Mouse (Mus musculus) embryonic facial prominence, embryonic 13.5 days (tissue): ENCODE measurements around the gene Ston1. TPM values are rescaled to one million over a fixed set of nuclear protein-coding genes. Genes with fewer than 3 reads are reported as not detected.

ENCODE experiments used
- ATAC-seq: fragments of 200-750 bp; cut with Nextera tagmentation; 2 replicates; pipeline ENCODE4 v1.8.0; 2017; ENCODE audit warnings: low read depth; ENCODE audit not compliant: insufficient number of reproducible peaks, insufficient read depth, low FRiP score, low TSS enrichment
- H3K27ac ChIP-seq: fragments of 300-500 bp; sonication (generic); 2 replicates; pipeline ENCODE4 v1.5.1; 2015; ENCODE audit warnings: moderate library complexity, mild to moderate bottlenecking, inconsistent platforms
- H3K27me3 ChIP-seq: fragments of 300-500 bp; sonication (generic); 2 replicates; pipeline ENCODE4 v1.6.1; 2015; ENCODE audit warnings: mild to moderate bottlenecking, inconsistent platforms
- H3K36me3 ChIP-seq: fragments of 300-500 bp; sonication (generic); 2 replicates; pipeline ENCODE4 v1.6.1; 2015; ENCODE audit warnings: mild to moderate bottlenecking, inconsistent platforms
- H3K4me1 ChIP-seq: fragments of 300-500 bp; sonication (generic); 2 replicates; pipeline ENCODE4 v1.6.1; 2015; ENCODE audit warnings: inconsistent platforms
- H3K4me2 ChIP-seq: fragments of 300-500 bp; sonication (generic); 2 replicates; pipeline ENCODE4 v1.6.1; 2015; ENCODE audit warnings: moderate library complexity, mild to moderate bottlenecking, inconsistent platforms
- H3K4me3 ChIP-seq: fragments of 300-500 bp; sonication (generic); 2 replicates; pipeline ENCODE4 v1.5.1; 2015; ENCODE audit warnings: mild to moderate bottlenecking, inconsistent platforms
- H3K9ac ChIP-seq: fragments of 300-500 bp; sonication (generic); 2 replicates; pipeline ENCODE4 v1.6.1; 2015; ENCODE audit warnings: mild to moderate bottlenecking, inconsistent platforms
- H3K9me3 ChIP-seq: fragments of 300-500 bp; sonication (generic); 2 replicates; pipeline ENCODE4 v1.6.1; 2016; ENCODE audit warnings: inconsistent platforms
- whole genome bisulfite sequencing: fragments of 180-500 bp; shearing (Covaris S2); methylation state at CpG from one replicate; pipeline ENCODE4 v1.1.7; 2015; ENCODE audit warnings: mixed read lengths; 5-methylcytosine and 5-hydroxymethylcytosine counted together
- polyA plus RNA-seq: library from polyadenylated mRNA; unstranded; fragments of >200 nt; fragmentation: Nextera tagmentation; extraction: Ambion mirVana; gene quantifications from 2 replicates; pipeline ENCODE4 v1.2.1, GENCODE M21; 2015

Gene Ston1
- polyA plus RNA-seq, 1 experiment from 2014 or later = 9.6 TPM

DNA sequence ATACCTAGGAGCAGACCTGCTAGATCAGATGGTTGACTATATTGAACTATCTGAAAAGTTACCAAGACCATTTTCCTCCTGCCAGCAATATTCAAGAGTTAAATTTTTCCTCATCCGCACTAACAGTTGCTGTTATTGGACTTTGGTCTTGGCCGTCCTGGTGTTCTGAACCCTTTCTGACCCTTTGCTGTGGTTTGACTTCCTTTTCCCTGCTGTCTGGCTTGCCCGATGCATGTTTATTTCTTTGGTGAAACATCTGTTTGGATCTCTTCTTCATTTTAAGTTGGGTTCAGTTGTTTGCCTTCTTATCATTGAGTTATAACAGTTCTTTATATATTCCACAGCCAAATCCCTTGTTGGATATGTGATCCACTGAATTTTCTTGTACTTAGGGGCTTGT, 33.9 kb upstream of the Ston1 start:
- Histone ChIP-seq H3K4me1 (peaks cover 5% of the 10 kb centered on the region; the same call in 1 of the 2 replicates), H3K9me3 (no peaks in the 10 kb centered on the region), H3K36me3 (peaks cover 39% of the 10 kb centered on the region), H3K4me2 (no peak overlapping the region), H3K27me3 (no peaks in the 10 kb centered on the region), H3K27ac (no peak overlapping the region), H3K9ac (no peak overlapping the region), H3K4me3 (no peak overlapping the region)
- WGBS = 77% methylated on average over 3 of the region's 3 CpGs
- no peak for ATAC-seq

DNA sequence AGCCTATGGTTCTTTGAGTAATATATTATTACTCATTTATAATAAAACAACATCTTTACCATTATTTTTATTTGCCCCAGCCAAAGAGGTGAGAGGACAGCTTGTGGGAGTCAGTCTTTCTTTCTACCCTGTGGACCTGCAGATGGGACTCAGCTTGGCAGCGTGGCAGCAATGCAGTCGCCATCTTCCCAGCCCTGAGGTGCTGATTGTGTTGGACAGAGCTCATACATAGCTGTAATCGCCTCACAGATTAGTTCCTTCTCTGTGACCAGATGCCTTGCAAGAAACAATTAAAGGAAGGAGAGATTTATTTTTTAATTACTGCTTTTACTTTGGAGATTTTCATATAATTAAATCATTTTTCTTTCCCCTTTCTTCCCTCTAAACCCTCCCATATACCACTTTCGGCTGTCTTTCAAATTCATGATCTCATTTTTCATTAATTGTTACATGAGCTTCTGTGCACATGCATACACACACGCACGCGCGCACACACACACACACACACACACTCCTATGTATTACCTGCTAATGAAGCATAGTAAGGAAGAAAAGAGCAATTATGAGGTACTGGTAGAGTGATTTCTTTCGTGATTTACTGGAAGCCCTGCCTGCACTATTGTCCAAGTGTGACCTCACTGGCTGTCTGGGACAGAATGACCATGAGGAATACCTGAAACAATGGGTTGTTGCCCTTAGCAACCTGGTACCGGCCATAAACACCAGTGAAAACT, 27.5 kb upstream of the Ston1 start:
- Histone ChIP-seq H3K36me3 (peaks cover 74% of the 10 kb centered on the region), H3K27ac (no peak overlapping the region)

DNA sequence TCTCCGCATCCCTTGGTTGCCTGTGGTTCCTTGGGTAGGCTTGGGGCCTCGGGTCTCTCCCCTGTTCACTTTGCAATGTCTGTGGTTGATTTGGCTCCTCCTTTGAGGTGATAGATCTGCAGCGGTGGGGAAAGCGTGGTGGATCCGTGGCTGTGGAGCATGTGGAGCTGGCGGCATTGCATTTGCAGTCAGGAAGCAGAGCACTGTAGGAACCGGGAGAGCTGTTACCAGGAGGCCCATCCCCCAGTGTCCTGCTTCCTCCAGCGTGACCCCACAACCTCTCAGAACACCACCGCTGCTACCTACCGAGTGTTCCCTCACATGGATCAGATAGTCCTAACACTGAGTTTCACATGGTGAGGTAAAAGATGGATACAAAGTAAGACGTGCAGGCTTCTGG, 26.7 kb upstream of the Ston1 start:
- no peaks in the 10 kb centered on the region for H3K4me1 ChIP-seq
- H3K36me3 ChIP-seq = peaks cover 78% of the 10 kb centered on the region
- H3K27me3 ChIP-seq = no peaks in the 10 kb centered on the region
- no peak overlapping the region for H3K4me3 ChIP-seq
- no peak for ATAC-seq
- no peak overlapping the region for H3K4me2 ChIP-seq
- no peak overlapping the region for H3K9ac ChIP-seq
- no peaks in the 10 kb centered on the region for H3K9me3 ChIP-seq
- no peak overlapping the region for H3K27ac ChIP-seq
- 79% methylated on average over 11 of the region's 11 CpGs for WGBS

More for the DNA sequence above, 27.5 kb upstream of the Ston1 start:
- Histone ChIP-seq H3K27me3 (no peaks in the 10 kb centered on the region), H3K4me2 (no peak overlapping the region), H3K4me3 (no peak overlapping the region), H3K4me1 (no peaks in the 10 kb centered on the region), H3K9ac (no peak overlapping the region), H3K9me3 (no peaks in the 10 kb centered on the region)
- no peak for ATAC-seq
- 87% methylated on average over 10 of the region's 10 CpGs for WGBS

DNA sequence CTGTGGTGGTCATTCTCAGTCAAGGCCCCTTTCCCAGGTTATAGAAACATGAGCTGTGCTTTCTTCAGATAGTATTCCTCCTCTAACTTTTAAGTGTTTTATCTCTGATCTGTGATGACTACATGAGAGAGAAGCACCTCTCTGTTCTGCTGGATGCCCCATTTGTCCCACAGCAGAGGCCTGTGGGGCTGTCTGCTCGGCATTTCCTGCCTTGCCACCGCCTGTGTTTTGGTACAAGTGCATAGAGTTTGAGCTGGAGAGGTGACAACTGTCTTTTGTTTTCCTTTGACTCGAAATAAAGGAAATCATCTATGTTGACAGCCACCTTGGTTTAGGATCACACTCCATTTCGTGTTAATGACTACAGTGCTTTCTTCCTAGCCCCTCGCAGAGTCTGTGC, 22.7 kb upstream of the Ston1 start:
- Histone ChIP-seq H3K9ac (no peak overlapping the region), H3K4me2 (no peak overlapping the region), H3K9me3 (no peaks in the 10 kb centered on the region), H3K36me3 (peaks cover 79% of the 10 kb centered on the region), H3K4me1 (no peaks in the 10 kb centered on the region), H3K4me3 (no peak overlapping the region), H3K27ac (no peak overlapping the region), H3K27me3 (no peaks in the 10 kb centered on the region)
- WGBS = 73% methylated on average over 5 of the region's 5 CpGs
- no peak for ATAC-seq

DNA sequence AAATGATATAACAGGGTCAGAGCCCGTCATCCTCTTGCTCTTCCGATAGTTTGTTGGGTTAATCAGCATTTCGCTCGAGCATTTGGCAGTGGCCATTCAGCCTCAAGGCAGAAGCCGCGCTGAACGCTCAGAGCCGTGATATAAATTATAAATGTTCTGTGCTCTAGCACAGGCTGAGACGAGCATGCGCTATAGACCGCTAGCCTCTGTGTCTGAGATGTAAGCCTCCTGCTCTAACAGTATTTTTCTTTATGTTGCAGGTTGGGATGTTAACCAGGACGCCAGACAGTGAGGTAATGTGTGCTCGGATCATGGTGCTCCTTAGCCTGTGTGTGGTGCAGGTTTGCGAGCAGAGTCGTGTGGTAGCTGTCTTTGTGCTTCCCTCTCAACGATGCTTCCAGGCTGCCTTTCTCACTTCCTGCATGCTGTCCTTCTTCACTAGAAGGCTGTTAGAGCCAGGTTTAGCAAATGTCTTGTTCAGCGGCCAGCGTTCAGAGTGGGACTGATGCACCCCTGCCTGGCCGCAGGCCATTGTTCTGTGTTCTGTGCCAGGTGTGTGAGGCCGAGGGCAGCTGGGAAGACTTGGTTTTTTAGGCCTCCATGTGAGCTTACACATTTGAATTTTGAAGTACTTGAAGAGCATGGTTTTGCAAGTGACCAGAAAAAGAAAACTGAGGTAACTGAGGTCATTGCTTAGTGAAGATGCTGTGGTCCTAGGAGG, 18.8 kb upstream of the Ston1 start:
- no peak overlapping the region for H3K27ac ChIP-seq
- H3K9me3 ChIP-seq = no peaks in the 10 kb centered on the region
- H3K27me3 ChIP-seq = no peaks in the 10 kb centered on the region
- H3K36me3 ChIP-seq = peaks cover 76% of the 10 kb centered on the region
- H3K4me1 ChIP-seq = peaks cover 3% of the 10 kb centered on the region; the same call in 1 of the 2 replicates
- H3K9ac ChIP-seq = no peak overlapping the region
- ATAC-seq = no peak
- WGBS = 90% methylated on average over 20 of the region's 20 CpGs
- H3K4me2 ChIP-seq = no peak overlapping the region
- H3K4me3 ChIP-seq = no peak overlapping the region

DNA sequence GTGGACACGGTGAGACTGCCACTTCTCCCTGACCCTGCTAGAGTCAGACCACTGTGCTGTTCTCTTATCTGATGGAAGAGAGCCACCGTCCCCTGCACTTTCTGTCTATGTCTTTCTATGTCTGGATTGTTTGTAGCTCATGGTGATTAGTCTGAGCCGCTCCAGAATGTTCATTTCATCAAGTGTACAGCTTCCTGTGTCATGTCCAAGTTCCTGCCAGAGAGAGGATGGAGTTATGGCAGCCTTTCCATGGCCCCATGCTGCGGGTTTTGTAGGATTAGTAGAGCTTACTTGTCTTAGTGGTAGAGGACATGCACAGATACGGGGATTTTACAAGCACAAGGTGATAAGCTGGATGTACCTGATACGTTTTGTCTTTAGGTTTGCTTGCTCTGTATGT, 16.9 kb upstream of the Ston1 start:
- Histone ChIP-seq H3K4me1 (peaks cover 3% of the 10 kb centered on the region; the same call in 1 of the 2 replicates), H3K9me3 (no peaks in the 10 kb centered on the region), H3K36me3 (peaks cover 84% of the 10 kb centered on the region), H3K27ac (no peak overlapping the region), H3K4me2 (no peak overlapping the region), H3K4me3 (no peak overlapping the region), H3K9ac (no peak overlapping the region), H3K27me3 (no peaks in the 10 kb centered on the region)
- no peak for ATAC-seq
- 86% methylated on average over 6 of the region's 6 CpGs for WGBS

DNA sequence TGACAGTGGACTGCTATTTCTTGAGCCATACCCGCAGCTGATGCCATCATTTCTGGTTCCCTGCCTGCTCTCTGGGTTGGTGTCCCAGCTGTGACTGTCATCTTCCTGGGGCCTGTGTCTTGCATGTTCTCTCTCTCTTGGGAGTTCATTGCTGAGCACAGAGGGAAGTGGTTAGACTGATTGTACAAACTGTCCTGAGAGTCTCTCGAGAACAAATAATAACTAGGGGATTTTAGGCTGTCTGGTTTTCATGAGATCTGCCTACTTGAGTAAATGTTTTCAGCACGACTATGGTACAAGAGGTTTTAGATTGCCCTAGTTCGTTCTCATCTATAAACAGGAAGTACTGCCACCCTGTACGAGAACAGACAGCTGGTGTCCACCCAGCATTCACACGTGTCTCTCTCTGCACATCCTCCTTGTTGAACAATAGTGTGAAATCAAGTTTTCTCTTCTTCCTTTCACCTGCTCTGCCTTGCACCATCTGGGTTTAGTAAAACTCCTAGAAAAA, 15.9 kb upstream of the Ston1 start:
- Histone ChIP-seq H3K4me1 (peaks cover 3% of the 10 kb centered on the region; the same call in 1 of the 2 replicates), H3K36me3 (peaks cover 84% of the 10 kb centered on the region), H3K4me2 (no peak overlapping the region), H3K4me3 (no peak overlapping the region), H3K9ac (no peak overlapping the region), H3K27me3 (no peaks in the 10 kb centered on the region), H3K27ac (no peak overlapping the region), H3K9me3 (no peaks in the 10 kb centered on the region)
- no peak for ATAC-seq
- WGBS = 59% methylated on average over 6 of the region's 6 CpGs

DNA sequence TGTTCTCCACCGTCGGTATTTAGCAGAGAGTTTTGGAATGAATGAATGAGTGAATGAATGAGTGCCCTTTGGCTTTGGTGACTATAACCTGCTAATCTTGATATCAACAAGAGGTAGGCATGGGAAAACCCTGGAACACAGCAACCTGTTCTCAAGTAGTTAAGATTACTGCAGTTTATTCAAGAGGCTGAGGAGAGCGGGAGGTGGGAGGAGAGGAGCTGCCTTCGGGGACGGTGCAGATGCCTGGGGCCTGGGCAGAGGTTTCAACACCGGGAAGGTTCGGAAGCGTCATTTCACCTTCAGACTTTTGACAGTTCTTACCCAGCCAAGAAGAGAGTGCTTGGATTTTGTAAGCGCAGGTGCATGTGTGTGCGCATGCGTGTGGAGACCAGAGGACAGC, 14.5 kb upstream of the Ston1 start:
- no peak for ATAC-seq
- peaks cover 3% of the 10 kb centered on the region; the same call in 1 of the 2 replicates for H3K4me1 ChIP-seq
- no peak overlapping the region for H3K9ac ChIP-seq
- no peak overlapping the region for H3K4me3 ChIP-seq
- 74% methylated on average over 11 of the region's 11 CpGs for whole genome bisulfite sequencing
- H3K4me2 ChIP-seq = no peak overlapping the region
- peaks cover 81% of the 10 kb centered on the region for H3K36me3 ChIP-seq
- H3K9me3 ChIP-seq = no peaks in the 10 kb centered on the region
- no peaks in the 10 kb centered on the region for H3K27me3 ChIP-seq
- no peak overlapping the region for H3K27ac ChIP-seq

DNA sequence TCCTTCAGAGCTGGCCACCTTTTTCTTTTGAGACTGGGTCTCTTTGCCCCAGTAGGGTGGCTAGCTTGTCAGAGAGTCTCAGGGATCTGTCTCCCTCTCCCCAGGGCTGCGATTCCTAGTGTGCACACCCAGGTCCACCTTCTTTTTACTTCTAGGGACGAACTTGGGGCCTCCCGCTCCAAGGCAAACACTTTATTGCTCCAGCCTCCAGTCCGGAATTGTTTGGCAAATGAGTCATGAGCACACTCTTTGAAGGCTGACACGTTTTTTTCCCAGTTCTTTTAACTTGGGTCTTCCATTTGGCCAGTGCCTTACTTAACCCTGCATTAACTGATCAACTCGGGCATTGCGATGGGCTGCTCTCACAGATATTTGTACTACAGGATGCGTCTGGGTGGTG, 14.1 kb upstream of the Ston1 start:
- peaks cover 78% of the 10 kb centered on the region for H3K36me3 ChIP-seq
- no peak overlapping the region for H3K27ac ChIP-seq
- no peaks in the 10 kb centered on the region for H3K27me3 ChIP-seq
- no peaks in the 10 kb centered on the region for H3K9me3 ChIP-seq
- no peak overlapping the region for H3K4me3 ChIP-seq
- no peak overlapping the region for H3K4me2 ChIP-seq
- ATAC-seq = no peak
- no peak overlapping the region for H3K9ac ChIP-seq
- 89% methylated on average over 8 of the region's 8 CpGs for WGBS
- peaks cover 3% of the 10 kb centered on the region; the same call in 1 of the 2 replicates for H3K4me1 ChIP-seq

DNA sequence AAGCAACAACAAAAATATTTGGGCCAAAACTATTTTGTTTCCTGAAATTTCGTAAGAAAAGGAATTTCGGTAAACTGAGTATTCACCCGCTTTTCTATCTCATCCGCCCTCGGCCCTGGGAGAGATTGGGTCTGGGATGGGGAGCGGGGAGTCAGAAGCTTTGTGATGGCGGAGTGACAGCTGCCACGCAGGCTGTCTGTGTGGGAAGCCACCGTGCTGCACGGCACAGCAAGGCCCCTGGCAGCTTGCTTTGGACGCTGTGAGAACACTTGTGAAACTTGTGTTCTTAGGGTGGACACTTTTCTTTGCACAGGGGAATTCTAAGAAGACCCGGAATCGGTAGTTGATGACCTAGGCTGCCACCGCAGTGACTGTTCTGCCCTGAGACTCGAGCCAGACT, 10.1 kb upstream of the Ston1 start:
- no peak for ATAC-seq
- Histone ChIP-seq H3K9ac (no peak overlapping the region), H3K4me2 (no peak overlapping the region), H3K27me3 (no peaks in the 10 kb centered on the region), H3K27ac (no peak overlapping the region), H3K4me1 (peaks cover 2% of the 10 kb centered on the region; the same call in 1 of the 2 replicates), H3K9me3 (no peaks in the 10 kb centered on the region), H3K4me3 (no peak overlapping the region), H3K36me3 (peaks cover 57% of the 10 kb centered on the region)
- 83% methylated on average over 15 of the region's 15 CpGs for WGBS

DNA sequence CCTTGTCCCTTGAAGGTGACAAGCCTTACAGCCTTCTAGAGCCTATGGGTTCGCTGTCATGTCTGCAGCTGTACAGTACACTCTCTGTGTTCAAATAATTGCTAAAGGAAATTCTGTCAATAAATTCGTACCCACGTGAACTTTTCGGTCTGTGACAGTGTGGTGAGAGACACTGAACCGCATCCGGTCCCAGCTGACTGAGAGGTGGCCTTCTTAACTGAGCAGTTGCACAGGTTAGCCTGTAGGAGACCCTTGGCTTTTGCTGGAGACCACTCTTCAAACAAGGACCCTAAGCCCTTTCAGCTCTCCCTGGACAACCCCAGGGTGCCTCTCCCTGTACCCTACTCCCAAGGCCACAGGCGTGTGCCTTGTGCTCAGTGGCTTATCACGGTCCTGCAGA, 9.3 kb upstream of the Ston1 start:
- WGBS = 92% methylated on average over 8 of the region's 8 CpGs
- Histone ChIP-seq H3K4me2 (no peak overlapping the region), H3K27me3 (no peaks in the 10 kb centered on the region), H3K36me3 (peaks cover 50% of the 10 kb centered on the region), H3K4me1 (no peaks in the 10 kb centered on the region), H3K27ac (no peak overlapping the region), H3K9me3 (no peaks in the 10 kb centered on the region), H3K4me3 (no peak overlapping the region), H3K9ac (no peak overlapping the region)
- no peak for ATAC-seq

DNA sequence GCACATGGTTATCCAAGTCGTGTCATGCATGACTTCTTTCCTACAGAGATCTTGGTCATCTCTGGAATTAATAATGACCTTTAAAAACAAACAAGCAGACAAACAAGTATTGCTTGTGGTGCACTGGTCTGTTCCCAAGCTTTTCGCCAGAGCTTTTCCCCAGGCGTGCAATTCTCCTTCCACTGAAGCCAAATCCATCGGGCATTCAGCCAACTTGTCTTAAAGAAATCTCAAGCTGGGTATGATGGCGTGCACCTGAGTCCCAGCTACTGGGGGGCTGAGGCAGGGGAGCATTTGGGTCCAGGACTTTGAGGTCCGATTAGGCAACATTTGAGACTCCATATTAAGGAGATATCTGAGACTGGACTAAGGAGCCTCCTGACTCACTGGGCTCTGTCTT, 7.2 kb upstream of the Ston1 start:
- Histone ChIP-seq H3K9me3 (no peaks in the 10 kb centered on the region), H3K27me3 (no peaks in the 10 kb centered on the region), H3K4me1 (no peaks in the 10 kb centered on the region), H3K4me3 (no peak overlapping the region), H3K4me2 (no peak overlapping the region), H3K36me3 (peaks cover 29% of the 10 kb centered on the region), H3K9ac (no peak overlapping the region), H3K27ac (no peak overlapping the region)
- WGBS = 75% methylated on average over 6 of the region's 6 CpGs
- no peak for ATAC-seq
